Mouse (Mus musculus) intestine, postnatal 0 days (tissue): ENCODE results near the gene Ptpn12. TPM values are rescaled to one million over a fixed set of nuclear protein-coding genes. Genes with fewer than 3 reads are reported as not detected.
A peak's percentile ranks its signal among the peaks of the same experiment; 100 is the strongest.

Source experiments
- ATAC-seq: fragments of 200-750 bp; cut with Nextera tagmentation; 2 replicates; pipeline ENCODE4 v1.8.0; 2017; ENCODE audit warnings: mild to moderate bottlenecking, moderate TSS enrichment, moderate library complexity
- H3K27ac ChIP-seq: fragments of 300-500 bp; sonication (generic); 2 replicates; pipeline ENCODE4 v1.5.1; 2014; ENCODE audit warnings: mild to moderate bottlenecking, low read depth, low read length, moderate library complexity
- H3K27me3 ChIP-seq: fragments of 300-500 bp; sonication (generic); replicated peaks from 2 replicates; pipeline ENCODE4 v1.6.1; 2014; ENCODE audit warnings: low read length, mixed read lengths; ENCODE audit not compliant: control insufficient read depth, insufficient read depth
- H3K36me3 ChIP-seq: fragments of 300-500 bp; sonication (generic); 2 replicates; pipeline ENCODE4 v1.6.1; 2014; ENCODE audit warnings: mild to moderate bottlenecking, moderate library complexity; ENCODE audit not compliant: control insufficient read depth, insufficient read depth
- H3K4me1 ChIP-seq: fragments of 300-500 bp; sonication (generic); replicated peaks from 2 replicates; pipeline ENCODE4 v1.6.1; 2014; ENCODE audit warnings: antibody characterized with exemption, low read length, mixed read lengths; ENCODE audit not compliant: control insufficient read depth, insufficient read depth
- H3K4me2 ChIP-seq: fragments of 300-500 bp; sonication (generic); replicated peaks from 2 replicates; pipeline ENCODE4 v1.6.1; 2014; ENCODE audit warnings: low read depth, mild to moderate bottlenecking, moderate library complexity
- H3K4me3 ChIP-seq: fragments of 300-500 bp; sonication (generic); 2 replicates; pipeline ENCODE4 v1.5.1; 2014; ENCODE audit warnings: low read depth, low read length
- H3K9ac ChIP-seq: fragments of 300-500 bp; sonication (generic); 2 replicates; pipeline ENCODE4 v1.6.1; 2014; ENCODE audit warnings: mild to moderate bottlenecking, low read depth, low read length
- H3K9me3 ChIP-seq: fragments of 300-500 bp; sonication (generic); 2 replicates; pipeline ENCODE4 v1.6.1; 2016; ENCODE audit warnings: mixed run types; ENCODE audit not compliant: control insufficient read depth
- CTCF ChIP-seq: sonication (generic); IDR thresholded peaks from 2 replicates; pipeline ENCODE4 v1.5.1; 2016; ENCODE audit warnings: low read depth, mild to moderate bottlenecking, control low read depth, antibody characterized with exemption, moderate library complexity
- WGBS: fragments of 180-500 bp; shearing (Covaris S2); extraction: QIAGEN DNeasy Blood & Tissue Kit; methylation state at CpG from one replicate; pipeline ENCODE4 v1.1.7; 2014; 5-methylcytosine and 5-hydroxymethylcytosine counted together
- polyA plus RNA-seq: library from polyadenylated mRNA; unstranded; fragments of >200 nt; fragmentation: Nextera tagmentation; extraction: Ambion mirVana; gene quantifications from 2 replicates; pipeline ENCODE4 v1.2.1, GENCODE M21; 2015

The Ptpn12 gene
- polyA plus RNA-seq, 1 experiment from 2014 or later: 12.9 TPM

- Histone ChIP-seq H3K27ac (no peak overlapping the region), H3K36me3 (no peaks in the 10 kb centered on the region), H3K4me1 (peaks cover 3% of the 10 kb centered on the region; the same call in 1 of the 2 replicates), H3K4me3 (no peak overlapping the region), H3K9me3 (no peaks in the 10 kb centered on the region), H3K27me3 (no peaks in the 10 kb centered on the region), H3K4me2 (no peak overlapping the region), H3K9ac (no peak overlapping the region)
- no peak for TF ChIP-seq CTCF
- WGBS: 84% methylated on average over 7 of the region's 7 CpGs
- ATAC-seq: no peak
These were observed 9.3 kb downstream of the Ptpn12 start for GRCm38 (mm10) chr5:21046150-21047048.

DNA sequence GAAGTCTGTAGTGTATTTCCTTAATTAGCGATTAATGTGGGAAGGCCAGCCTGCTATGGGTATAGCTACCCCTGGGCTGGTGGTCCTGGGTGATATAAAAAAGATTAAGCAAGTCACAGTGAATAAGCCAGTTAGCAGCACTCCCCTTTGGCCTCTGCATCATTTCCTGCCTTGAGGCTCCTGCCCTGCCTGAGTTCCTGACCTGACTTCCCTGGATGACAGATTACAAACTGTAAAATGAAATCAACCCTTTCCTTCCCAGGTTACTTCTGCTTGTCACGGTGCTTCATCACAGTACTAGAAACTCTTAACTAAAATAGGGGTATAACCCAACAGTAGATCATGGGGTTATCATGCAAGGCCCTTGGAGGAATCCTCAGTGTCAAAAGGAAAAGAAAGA lies 10.2 kb downstream of the Ptpn12 start:
- Histone ChIP-seq H3K9me3 (no peaks in the 10 kb centered on the region), H3K4me1 (no peaks in the 10 kb centered on the region), H3K36me3 (no peaks in the 10 kb centered on the region), H3K27me3 (no peaks in the 10 kb centered on the region), H3K9ac (no peak overlapping the region), H3K27ac (no peak overlapping the region), H3K4me2 (no peak overlapping the region), H3K4me3 (no peak overlapping the region)
- ATAC-seq: no peak
- no peak for TF ChIP-seq CTCF
- 89% methylated on average over 2 of the region's 2 CpGs for WGBS

GRCm38 (mm10) chr5:21038100-21038499 lies 17.6 kb downstream of the Ptpn12 start:
- Histone ChIP-seq H3K36me3 (no peaks in the 10 kb centered on the region), H3K9ac (no peak overlapping the region), H3K27ac (no peak overlapping the region), H3K27me3 (no peaks in the 10 kb centered on the region), H3K4me1 (no peaks in the 10 kb centered on the region), H3K4me2 (no peak overlapping the region), H3K9me3 (no peaks in the 10 kb centered on the region), H3K4me3 (no peak overlapping the region)
- no peak for TF ChIP-seq CTCF
- ATAC-seq: no peak
- 86% methylated on average over 5 of the region's 5 CpGs for WGBS

DNA sequence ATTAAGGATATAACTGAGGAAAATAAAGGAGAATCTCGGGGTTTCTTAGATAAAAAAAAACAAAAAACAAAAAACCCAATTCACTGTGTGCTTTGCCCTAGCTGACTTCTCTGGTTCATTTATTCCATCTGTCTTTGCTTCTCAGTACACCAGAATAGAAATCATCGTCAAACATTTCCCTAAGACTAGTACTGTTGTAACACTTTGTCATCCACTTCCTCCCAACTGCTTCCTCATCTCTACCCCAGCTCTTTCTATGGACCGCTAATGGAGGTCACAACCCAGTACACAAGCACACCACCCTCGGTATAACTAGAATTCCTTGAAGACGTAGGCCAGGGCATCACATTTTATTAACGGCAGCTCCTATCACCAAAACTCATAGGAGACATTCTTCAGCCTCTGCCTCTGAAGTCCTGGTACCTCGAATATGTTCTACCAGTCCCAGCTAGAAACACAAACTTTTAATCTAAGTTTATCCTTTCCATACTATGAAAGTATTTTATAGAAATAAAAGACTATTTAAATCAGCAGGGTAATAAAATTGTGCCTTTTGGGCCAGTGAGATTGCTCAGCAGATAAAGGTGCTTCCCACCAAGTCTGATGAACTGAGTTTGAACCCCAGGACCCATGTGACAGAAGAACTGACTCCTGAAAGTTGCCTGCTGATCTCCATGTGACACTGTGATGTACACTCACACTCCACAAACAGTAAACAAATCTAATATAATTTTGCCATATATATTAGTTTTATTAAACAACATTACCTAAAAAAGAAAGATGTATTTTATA lies 19.8 kb downstream of the Ptpn12 start:
- Histone ChIP-seq H3K9me3 (no peaks in the 10 kb centered on the region), H3K4me3 (no peak overlapping the region), H3K27ac (no peak overlapping the region), H3K4me1 (no peaks in the 10 kb centered on the region), H3K36me3 (no peaks in the 10 kb centered on the region), H3K9ac (no peak overlapping the region), H3K4me2 (no peak overlapping the region), H3K27me3 (no peaks in the 10 kb centered on the region)
- ATAC-seq: no peak
- WGBS: 71% methylated on average over 7 of the region's 7 CpGs
- TF ChIP-seq CTCF: no peak

DNA sequence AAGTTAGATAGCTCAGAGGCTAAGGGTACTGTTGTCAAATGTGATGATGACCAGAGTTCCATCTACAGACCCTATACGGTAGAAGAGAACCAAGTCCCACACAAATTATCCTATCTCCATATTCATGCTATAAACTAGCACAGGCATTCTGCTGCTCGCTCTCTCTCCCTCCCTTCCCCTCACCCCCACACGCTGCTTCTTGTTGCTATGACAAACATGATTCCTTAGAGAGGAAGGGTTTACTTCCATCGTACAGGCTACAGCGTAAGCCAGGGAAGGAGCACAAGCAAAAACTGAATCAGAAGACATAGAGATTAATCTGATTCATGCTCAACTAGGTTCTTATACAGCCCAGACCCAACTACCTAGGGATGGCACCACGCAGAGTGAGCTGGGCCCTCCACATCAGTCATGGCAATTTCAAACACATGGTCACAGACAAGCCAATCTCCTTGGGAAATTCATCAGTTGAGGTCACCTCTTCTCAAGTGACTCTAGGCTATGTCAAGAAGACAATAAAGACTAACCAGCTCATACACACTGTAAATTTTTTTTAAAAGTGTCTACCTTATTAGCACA lies 21.2 kb downstream of the Ptpn12 start:
- H3K4me1 ChIP-seq: no peaks in the 10 kb centered on the region
- no peaks in the 10 kb centered on the region for H3K9me3 ChIP-seq
- H3K27ac ChIP-seq: no peak overlapping the region
- no peak for TF ChIP-seq CTCF
- WGBS: 66% methylated on average over 6 of the region's 6 CpGs
- H3K27me3 ChIP-seq: no peaks in the 10 kb centered on the region
- H3K4me2 ChIP-seq: no peak overlapping the region
- H3K36me3 ChIP-seq: no peaks in the 10 kb centered on the region
- no peak for ATAC-seq
- H3K9ac ChIP-seq: no peak overlapping the region
- no peak overlapping the region for H3K4me3 ChIP-seq

GRCm38 (mm10) chr5:21033382-21034056 lies 22.2 kb downstream of the Ptpn12 start:
- no peak overlapping the region for H3K4me3 ChIP-seq
- no peak overlapping the region for H3K27ac ChIP-seq
- no peak overlapping the region for H3K9ac ChIP-seq
- no peaks in the 10 kb centered on the region for H3K4me1 ChIP-seq
- 0 out of 2 replicates have a peak, but pooled peaks have one; percentile 73 for ATAC-seq
- no peaks in the 10 kb centered on the region for H3K9me3 ChIP-seq
- TF ChIP-seq CTCF: no peak
- H3K27me3 ChIP-seq: no peaks in the 10 kb centered on the region
- WGBS: 68% methylated on average over 11 of the region's 11 CpGs
- no peak overlapping the region for H3K4me2 ChIP-seq
- no peaks in the 10 kb centered on the region for H3K36me3 ChIP-seq
